Mouse (Mus musculus) Muller cell, postnatal 12 days (primary cell): ENCODE measurements around the gene Milr1.
"Not testable (repeated sequence)": the region's sequence is repeated elsewhere in the genome, so short reads cannot be mapped to it uniquely, and the experiment has no call there.

ENCODE experiments used
- DNase-seq: peaks from one replicate; pipeline ENCODE4 v3.0.0-alpha.2; 2015; ENCODE audit errors: inconsistent ontology term

Gene Milr1

DNA sequence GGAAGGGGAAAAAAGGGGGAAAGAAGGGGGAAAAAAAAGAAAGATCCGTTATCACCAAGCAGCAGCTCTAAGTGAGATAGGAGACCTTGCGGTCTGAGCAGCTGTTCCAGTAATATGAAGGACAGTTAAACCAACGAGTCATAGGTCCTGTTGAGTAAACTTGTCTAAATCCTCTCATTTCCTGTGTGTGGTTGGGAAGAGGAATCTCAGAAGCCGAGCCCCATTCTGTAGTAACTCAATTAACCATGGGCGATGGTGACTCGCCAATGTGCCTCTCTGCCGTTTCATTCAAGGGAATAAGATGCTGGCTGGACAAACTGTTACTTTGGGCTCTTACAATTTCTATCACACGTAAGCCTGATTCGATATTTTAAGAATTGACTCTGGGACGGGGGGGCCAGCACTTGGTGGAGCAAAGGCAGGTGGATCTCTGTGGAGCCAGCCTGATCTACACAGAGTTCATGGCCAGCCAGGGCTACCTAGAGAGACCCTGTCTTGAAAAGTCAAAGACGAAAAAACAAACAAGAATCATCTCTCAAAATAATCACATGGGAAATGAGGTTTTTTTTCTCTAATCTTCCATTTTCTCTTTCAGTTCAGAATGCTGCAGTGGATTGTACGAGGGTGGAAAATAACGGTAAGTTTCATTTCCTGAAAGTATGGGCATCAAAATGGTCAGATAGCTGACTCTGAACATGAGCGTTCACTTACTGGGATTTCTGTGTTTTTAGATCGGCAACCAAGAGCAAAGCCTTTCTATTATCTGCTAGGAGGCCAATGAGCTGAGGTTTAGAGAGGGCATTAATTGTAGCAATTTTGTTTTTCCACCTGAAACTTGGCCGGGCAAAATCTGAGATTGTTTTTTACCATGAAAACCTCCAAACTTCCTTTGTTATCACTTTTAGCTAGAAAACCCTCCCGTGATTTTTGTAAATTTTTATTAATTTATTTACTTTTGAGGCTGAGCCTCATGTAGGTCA is at the start of gene Milr1:
Gene Milr1, plus strand, starts transcription at position 188 of the 980 bp plus-strand sequence.
- peak; percentile 55 for DNase-seq

DNA sequence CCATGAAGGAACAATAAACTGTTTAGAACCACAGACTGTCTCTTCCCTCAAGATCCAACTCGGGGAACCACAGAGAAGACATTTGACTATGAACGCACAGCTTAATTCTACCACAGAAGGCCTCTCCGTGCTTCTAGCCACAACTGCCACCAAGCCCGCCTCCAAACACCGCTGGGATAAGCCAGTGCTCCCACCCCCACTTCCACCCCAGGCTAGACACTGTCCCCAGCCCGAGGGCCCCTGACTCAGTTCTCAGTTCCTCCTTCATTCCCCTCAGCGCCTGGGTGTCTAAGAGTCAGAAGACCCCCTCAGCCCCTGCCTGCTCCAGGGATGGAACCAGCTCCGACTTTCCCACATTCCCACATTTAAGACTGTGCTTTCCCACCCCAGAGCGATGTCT is 49.4 kb upstream of the Milr1 start:
- no peak for DNase-seq

DNA sequence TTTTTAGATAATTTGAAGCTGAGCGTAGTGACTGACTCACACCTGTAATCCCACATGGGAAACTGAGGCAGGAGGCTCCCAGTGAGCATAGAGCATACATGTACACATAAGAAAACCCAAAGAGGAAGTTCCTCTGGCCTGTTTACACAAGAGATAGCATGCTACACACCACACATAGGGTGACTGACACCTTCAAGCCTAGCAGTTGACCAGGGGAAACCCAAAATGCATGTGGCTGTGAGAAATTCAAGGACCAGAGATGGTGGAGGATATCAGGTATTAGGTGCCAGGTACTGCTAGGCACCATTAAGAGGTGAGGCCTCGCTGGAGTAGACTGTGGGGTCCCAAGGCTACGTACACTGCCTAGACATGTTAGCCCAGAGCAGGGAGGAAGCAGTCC is 48.4 kb upstream of the Milr1 start:
- no peak for DNase-seq

- no peak for DNase-seq
These were observed 47.1 kb upstream of the Milr1 start for GRCm38 (mm10) chr11:106703931-106704330.

DNA sequence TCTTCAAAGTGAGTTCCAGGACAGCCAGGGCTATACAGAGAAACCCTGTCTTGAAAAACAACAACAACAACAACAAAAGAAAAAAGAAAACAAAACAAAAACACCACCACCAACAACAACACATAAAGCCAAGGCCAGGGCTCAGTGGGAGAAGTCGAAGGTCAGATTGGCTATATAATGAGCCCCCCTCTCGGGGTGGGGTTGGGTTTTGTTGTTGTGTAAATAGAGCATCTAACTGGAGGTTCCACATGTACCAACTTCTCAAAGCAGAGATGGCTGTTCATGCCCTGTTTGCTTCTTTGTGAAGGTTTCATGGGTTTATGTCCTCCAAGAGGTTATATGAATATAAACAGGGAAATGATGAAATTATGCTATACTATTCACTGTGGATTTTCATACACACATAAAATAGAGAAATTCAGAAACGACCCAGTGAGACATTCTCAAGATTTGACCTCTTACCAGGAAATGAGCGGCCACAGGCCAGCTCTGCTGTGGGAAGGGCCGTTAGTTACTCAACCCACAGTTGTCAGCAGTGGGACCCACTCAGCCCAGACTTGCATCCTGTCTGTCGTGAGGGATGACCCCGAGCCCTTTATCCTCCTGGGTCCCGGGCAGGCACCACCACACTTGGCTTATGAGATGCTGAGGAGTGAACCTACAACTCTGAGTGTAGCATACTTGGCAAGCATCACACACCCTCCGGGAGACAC is 46.5 kb upstream of the Milr1 start:
- no peak for DNase-seq

- no peak for DNase-seq
These were observed 44.8 kb upstream of the Milr1 start for GRCm38 (mm10) chr11:106706212-106706611.

DNA sequence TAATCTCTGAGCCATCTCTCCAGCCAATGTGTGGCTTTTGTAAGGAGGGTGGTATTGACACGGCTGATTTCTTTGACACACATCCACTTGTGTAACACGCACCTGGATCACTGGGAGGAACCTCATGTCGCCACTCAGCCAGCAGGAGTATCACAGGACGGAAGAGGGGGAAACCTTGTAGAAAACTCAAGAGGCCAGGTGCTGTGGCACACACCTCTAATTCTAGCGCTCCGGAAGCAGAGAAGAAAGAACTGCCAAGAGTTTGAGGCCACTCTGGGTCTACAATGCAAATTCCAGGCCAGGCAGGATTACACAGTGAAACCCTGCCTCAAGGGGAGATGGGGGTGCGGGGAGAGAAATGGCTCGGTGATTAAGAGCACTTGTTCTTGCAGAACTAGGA is 43.9 kb upstream of the Milr1 start:
- DNase-seq, result no peak

GRCm38 (mm10) chr11:106707866-106708265 is 43.2 kb upstream of the Milr1 start:
- DNase-seq, result no peak

GRCm38 (mm10) chr11:106709227-106709985 is 41.6 kb upstream of the Milr1 start:
- DNase-seq, result peak; percentile 5

DNA sequence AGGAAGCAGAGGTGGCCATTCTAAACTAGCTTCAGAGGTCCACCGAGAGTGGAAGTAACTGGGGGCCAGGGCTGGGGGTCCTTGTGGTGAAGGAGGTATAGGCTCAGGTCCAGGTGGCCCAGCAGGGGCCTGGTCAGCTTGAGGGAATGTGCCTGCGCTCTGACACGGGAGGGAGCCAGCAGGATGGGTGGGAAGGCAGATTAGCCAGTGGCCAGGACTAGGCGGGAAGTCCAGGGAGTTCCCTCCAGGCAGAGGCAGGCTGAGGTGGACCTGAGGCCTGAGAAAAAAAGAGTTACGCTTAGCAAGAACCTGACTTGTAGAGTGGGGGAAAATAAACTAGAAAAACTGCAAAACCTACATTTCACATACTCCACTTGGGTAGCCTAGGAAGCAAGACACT is 40.2 kb upstream of the Milr1 start:
- no peak for DNase-seq

GRCm38 (mm10) chr11:106715066-106715465 is 36.0 kb upstream of the Milr1 start:
- DNase-seq, result no peak

DNA sequence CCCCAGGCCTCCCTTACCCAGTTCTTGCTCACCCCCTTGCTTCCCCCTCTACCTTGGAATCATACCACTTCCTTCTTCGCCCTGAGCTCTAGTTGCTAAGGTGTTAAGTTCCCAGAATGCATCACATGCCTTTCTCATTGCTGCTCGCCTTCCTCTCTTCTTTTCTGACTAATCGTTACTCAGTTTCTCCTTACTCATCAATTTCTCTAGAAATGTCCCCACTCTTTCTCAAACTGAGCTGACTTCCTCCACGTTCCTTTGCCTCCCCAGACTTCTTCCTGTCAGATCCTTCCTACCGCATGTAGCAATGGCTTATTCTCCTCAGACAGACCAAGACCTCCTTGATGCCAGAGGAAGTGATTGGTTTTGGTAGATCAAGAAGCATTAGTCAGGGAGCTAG is 34.5 kb upstream of the Milr1 start:
- DNase-seq, result no peak

DNA sequence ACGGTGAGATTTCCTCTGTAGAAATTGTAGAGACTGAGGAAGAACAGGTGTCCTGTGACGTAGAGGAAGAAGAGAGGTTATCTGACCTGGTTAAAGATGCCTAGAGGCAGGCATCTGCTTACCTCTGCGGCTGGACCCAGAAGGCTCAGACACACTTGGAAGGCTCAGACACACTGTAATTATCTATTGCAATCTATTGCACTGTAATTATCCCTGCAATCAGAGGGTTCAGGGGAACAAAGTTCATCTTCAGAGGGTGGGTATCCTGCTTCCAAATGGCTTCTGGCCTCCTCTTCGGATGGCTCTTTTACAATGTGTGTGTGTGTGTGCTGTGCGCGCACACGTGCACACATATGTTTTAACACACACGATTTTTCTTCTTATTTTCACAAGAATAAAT is 30.6 kb upstream of the Milr1 start:
- no peak for DNase-seq

GRCm38 (mm10) chr11:106722831-106723361 is 28.1 kb upstream of the Milr1 start:
- peak; percentile 24 for DNase-seq

DNA sequence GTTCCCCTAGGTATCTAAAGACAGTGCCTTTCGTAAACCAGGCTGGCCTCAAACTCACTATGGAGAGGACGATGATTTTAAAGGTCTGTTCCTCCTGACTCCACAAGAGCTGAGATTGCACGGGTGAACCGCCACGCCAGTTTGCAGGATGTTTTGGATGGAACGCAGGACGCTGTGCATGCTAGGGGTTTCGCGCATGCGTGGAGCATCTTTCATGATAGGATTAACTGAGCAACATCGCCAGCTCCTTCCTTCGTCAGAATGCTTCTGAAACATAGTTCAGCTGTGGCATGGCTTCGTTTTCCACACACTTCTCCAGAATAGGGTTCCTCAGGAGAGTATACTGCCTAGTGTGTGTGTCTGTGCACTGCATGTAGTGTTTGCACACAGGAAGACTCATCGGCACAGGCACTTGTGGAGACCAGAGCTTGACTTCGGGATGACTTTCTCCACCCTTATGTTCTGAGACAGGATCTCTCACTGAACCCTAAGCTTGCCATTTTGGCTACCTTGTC is 27.4 kb upstream of the Milr1 start:
- no peak for DNase-seq

- no peak for DNase-seq
These were observed 26.7 kb upstream of the Milr1 start for GRCm38 (mm10) chr11:106724176-106724915.

- DNase-seq, result not testable (repeated sequence)
These were observed 26.1 kb upstream of the Milr1 start for GRCm38 (mm10) chr11:106724916-106725235.

DNA sequence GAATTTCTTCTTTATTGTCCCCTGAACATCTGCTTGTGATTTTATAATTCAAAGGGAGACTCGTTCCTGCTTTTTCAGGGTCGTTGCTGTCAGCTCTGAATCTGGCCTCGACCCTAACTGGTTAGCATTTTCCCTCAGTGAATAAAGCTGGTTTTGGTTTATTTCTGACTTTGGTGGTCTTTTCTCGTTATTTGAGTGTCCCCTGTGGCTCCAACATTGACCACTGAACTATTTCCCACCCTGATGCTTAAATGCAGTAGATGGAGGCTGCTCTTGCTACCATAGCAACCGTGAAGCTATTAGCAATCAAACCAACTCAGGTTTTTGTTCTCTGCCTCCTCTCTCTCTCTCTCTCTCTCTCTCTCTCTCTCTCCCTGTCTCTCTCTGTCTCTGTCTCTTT is 23.1 kb upstream of the Milr1 start:
- no peak for DNase-seq

GRCm38 (mm10) chr11:106728402-106729366 is 22.3 kb upstream of the Milr1 start:
- no peak for DNase-seq

- no peak for DNase-seq
These were observed 21.4 kb upstream of the Milr1 start for GRCm38 (mm10) chr11:106729656-106730055.
